Mouse (Mus musculus) heart, adult 2 months (tissue): ENCODE measurements around the gene D630045J12Rik. TPM values are rescaled to one million over a fixed set of nuclear protein-coding genes. Genes with fewer than 3 reads are reported as not detected.

Experiments used
- DNase-seq, 2 experiments: peaks; one replicate each; pipeline ENCODE4 v3.0.0; 2021
- H3K27ac ChIP-seq: fragments of 200-600 bp; 2 replicates; pipeline ENCODE4 v1.8.1; 2022
- H3K27me3 ChIP-seq: fragments of 200-500 bp; 2 replicates; pipeline ENCODE4 v1.6.1; 2012; ENCODE audit warnings: mild to moderate bottlenecking, low read length, inconsistent platforms, mixed read lengths; ENCODE audit not compliant: control insufficient read depth, insufficient read depth
- H3K36me3 ChIP-seq: fragments of 200-500 bp; 2 replicates; pipeline ENCODE4 v1.6.1; 2012; ENCODE audit warnings: low read length, inconsistent platforms; ENCODE audit not compliant: control insufficient read depth, insufficient read depth
- H3K4me1 ChIP-seq: fragments of 200-500 bp; 2 replicates; pipeline ENCODE4 v1.6.1; 2011; ENCODE audit warnings: low read length; ENCODE audit not compliant: control insufficient read depth, insufficient read depth
- H3K4me3 ChIP-seq: fragments of 200-600 bp; 2 replicates; pipeline ENCODE4 v1.8.1; 2022
- H3K79me2 ChIP-seq: fragments of 200-500 bp; replicated peaks from 2 replicates; pipeline ENCODE4 v1.6.1; 2012; ENCODE audit warnings: mild to moderate bottlenecking, inconsistent platforms, low read length, moderate library complexity, mixed read lengths; ENCODE audit not compliant: control insufficient read depth, insufficient read depth
- H3K9ac ChIP-seq: fragments of 200-500 bp; 2 replicates; pipeline ENCODE4 v1.6.1; 2012; ENCODE audit warnings: low read depth, mild to moderate bottlenecking, control low read depth, inconsistent platforms, low read length, mixed read lengths
- CTCF ChIP-seq: fragments of 200-600 bp; IDR thresholded peaks from 2 replicates; pipeline ENCODE4 v1.8.1; 2022; ENCODE audit warnings: antibody characterized with exemption, mild to moderate bottlenecking, moderate library complexity
- EP300 ChIP-seq: fragments of 200-500 bp; IDR thresholded peaks from 2 replicates; pipeline ENCODE4 v1.6.1; 2011; ENCODE audit warnings: low read depth, low read length, control low read depth; ENCODE audit not compliant: insufficient read depth
- POLR2A ChIP-seq: fragments of 200-500 bp; IDR thresholded peaks from 2 replicates; pipeline ENCODE4 v1.6.1; 2011; ENCODE audit warnings: mild to moderate bottlenecking, low read depth, low read length, control low read depth; ENCODE audit not compliant: insufficient read depth
- WGBS: fragments of 180-500 bp; shearing (Covaris S2); methylation state at CpG from one replicate; pipeline ENCODE4 v1.1.7; 2018; 5-methylcytosine and 5-hydroxymethylcytosine counted together
- intact Hi-C: fragments of 180-260 bp; cut with DNase I; formaldehyde crosslinking; loops from one replicate; pipeline ENCODE4 v1.15.1; 2025
- polyA plus RNA-seq: library from polyadenylated mRNA; depleted of rRNA; stranded (reverse); fragments of >200 nt; gene quantifications from 2 replicates; pipeline ENCODE4 v1.2.3, GENCODE M21; 2012
- total RNA-seq, 2 experiments: library from RNA; stranded (reverse); gene quantifications; 2 replicates each; pipeline ENCODE4 v1.2.3; 2021

The D630045J12Rik gene
- total and polyA plus RNA-seq, 3 experiments, result 0.78 to 1.5 (median 1.1) TPM

- Histone ChIP-seq H3K4me1 (no peaks in the 10 kb centered on the region), H3K4me3 (no peak overlapping the region), H3K27me3 (no peaks in the 10 kb centered on the region), H3K79me2 (no peaks in the 10 kb centered on the region), H3K9ac (no peak overlapping the region), H3K27ac (no peak overlapping the region), H3K36me3 (no peaks in the 10 kb centered on the region)
- TF ChIP-seq POLR2A, result no peak
- no peak for TF ChIP-seq CTCF
- TF ChIP-seq EP300, result no peak
- intact Hi-C loops, result no loop called here
- no peak for DNase-seq
- 76% methylated on average over 10 of the region's 10 CpGs for WGBS
Measured at GRCm38 (mm10) chr6:38094701-38095100, 159.1 kb downstream of the D630045J12Rik start.

- H3K9ac ChIP-seq, result no peak overlapping the region
- no peaks in the 10 kb centered on the region for H3K79me2 ChIP-seq
- 90% methylated on average over 8 of the region's 8 CpGs for whole genome bisulfite sequencing
- no peaks in the 10 kb centered on the region for H3K27me3 ChIP-seq
- TF ChIP-seq EP300 (no peak), CTCF (no peak), POLR2A (no peak)
- no peak overlapping the region for H3K27ac ChIP-seq
- intact Hi-C loops, result no loop called here
- no peak overlapping the region for H3K4me3 ChIP-seq
- H3K36me3 ChIP-seq, result no peaks in the 10 kb centered on the region
- no peak for DNase-seq
- H3K4me1 ChIP-seq, result no peaks in the 10 kb centered on the region
Measured at GRCm38 (mm10) chr6:38092539-38092938, 161.3 kb downstream of the D630045J12Rik start.

- Histone ChIP-seq H3K27ac (no peak overlapping the region), H3K9ac (no peak overlapping the region), H3K4me3 (no peak overlapping the region), H3K36me3 (no peaks in the 10 kb centered on the region), H3K79me2 (no peaks in the 10 kb centered on the region), H3K27me3 (no peaks in the 10 kb centered on the region), H3K4me1 (no peaks in the 10 kb centered on the region)
- 79% methylated on average over 9 of the region's 9 CpGs for WGBS
- DNase-seq, result no peak
- intact Hi-C loops, result no loop called here
- TF ChIP-seq CTCF (no peak), POLR2A (no peak), EP300 (no peak)
Measured at GRCm38 (mm10) chr6:38087242-38088026, 166.4 kb downstream of the D630045J12Rik start.

- Histone ChIP-seq H3K36me3 (no peaks in the 10 kb centered on the region), H3K9ac (no peak overlapping the region), H3K79me2 (no peaks in the 10 kb centered on the region), H3K27ac (no peak overlapping the region), H3K4me3 (no peak overlapping the region), H3K27me3 (no peaks in the 10 kb centered on the region), H3K4me1 (peaks cover 2% of the 10 kb centered on the region; the same call in 1 of the 2 replicates)
- intact Hi-C loops, result no loop called here
- DNase-seq, result no peak
- no peak for TF ChIP-seq CTCF
- no peak for TF ChIP-seq POLR2A
- no peak for TF ChIP-seq EP300
- 60% methylated on average over 4 of the region's 4 CpGs for WGBS
Measured at GRCm38 (mm10) chr6:38083204-38083603, 170.6 kb downstream of the D630045J12Rik start.

- 60% methylated on average over 11 of the region's 11 CpGs for WGBS
- Histone ChIP-seq H3K9ac (no peak overlapping the region), H3K27ac (no peak overlapping the region), H3K4me1 (peaks cover 2% of the 10 kb centered on the region; the same call in 1 of the 2 replicates), H3K27me3 (no peaks in the 10 kb centered on the region), H3K4me3 (no peak overlapping the region), H3K79me2 (no peaks in the 10 kb centered on the region), H3K36me3 (no peaks in the 10 kb centered on the region)
- DNase-seq, result peak; percentile 24 to 25
- intact Hi-C loops, result no loop called here
- no peak for TF ChIP-seq POLR2A
- TF ChIP-seq EP300, result no peak
- TF ChIP-seq CTCF, result no peak
Measured at GRCm38 (mm10) chr6:38081727-38082341, 172.0 kb downstream of the D630045J12Rik start.

- Histone ChIP-seq H3K79me2 (no peaks in the 10 kb centered on the region), H3K9ac (no peak overlapping the region), H3K4me1 (peaks cover 2% of the 10 kb centered on the region; the same call in 1 of the 2 replicates), H3K27me3 (no peaks in the 10 kb centered on the region), H3K36me3 (no peaks in the 10 kb centered on the region), H3K4me3 (no peak overlapping the region), H3K27ac (no peak overlapping the region)
- 57% methylated on average over 4 of the region's 4 CpGs for WGBS
- TF ChIP-seq POLR2A, result no peak
- no peak for TF ChIP-seq CTCF
- TF ChIP-seq EP300, result no peak
- intact Hi-C loops, result no loop called here
- DNase-seq, result no peak
Measured at GRCm38 (mm10) chr6:38080364-38080763, 173.4 kb downstream of the D630045J12Rik start.
